In genomic region chr17:50125245-50125798, GRCm38 (mm10) we compare ENCODE assay signal across 15 mouse cellular contexts.
DNase-seq lines count a peak whose midpoint lies in the region; ATAC-seq and TF ChIP-seq lines count a peak whose summit lies in the region.
"Had no signal": no experiment of that assay in that cellular context is flagged by ENCODE, and none has a peak within 500 bp of the region (broad histone marks: within the 10 kb centered on the region; RNA-seq: fewer than 3 reads in every experiment).

No protein-coding gene starts in this region.

- no peak overlapping the region for H3K4me2 ChIP-seq in lung, embryonic 16.5 days (ENCODE audit: low read depth, low read length)
- H3K4me2 ChIP-seq: hindbrain, embryonic 14.5 days; lung, embryonic 14.5 days had no signal

- TF ChIP-seq EP300 in heart, adult 2 months (IDR thresholded peaks at IDR 0.05; ENCODE audit: insufficient read depth, low read depth, low read length): no peak

- H3K4me3 ChIP-seq in heart, adult 2 months: no peak overlapping the region
- no peak overlapping the region for H3K4me3 ChIP-seq in lung, embryonic 16.5 days (ENCODE audit: low read length)
- H3K4me3 ChIP-seq in lung, adult 2 months (replicated peaks; ENCODE audit: extremely low read depth, low read depth, low read length): no peak overlapping the region
- H3K4me3 ChIP-seq: megakaryocyte, embryonic 14.5 days had no signal

- no peaks in the 10 kb centered on the region; the same call in 1 of the 2 replicates for H3K79me2 ChIP-seq in heart, adult 2 months (replicated peaks; ENCODE audit: control insufficient read depth, insufficient read depth, low read length)

- H3K27me3 ChIP-seq in heart, adult 2 months (ENCODE audit: control insufficient read depth, insufficient read depth, low read length): no peaks in the 10 kb centered on the region
- H3K27me3 ChIP-seq in lung, embryonic 16.5 days (ENCODE audit: control insufficient read depth, insufficient read depth, low read depth, low read length): no peaks in the 10 kb centered on the region

- ATAC-seq in lung, embryonic 16.5 days (ENCODE audit: low read depth): no peak
- ATAC-seq in inflammation-experienced regulatory T-cells, adult 6 months: peak; percentile 64
- no peak for ATAC-seq in monocyte, adult 5-6 weeks (replicated peaks; ENCODE audit: insufficient number of reproducible peaks, low FRiP score, low TSS enrichment, poor library complexity, severe bottlenecking)
- ATAC-seq: intestine, postnatal 0 days had no signal

- H3K4me1 ChIP-seq in heart, adult 2 months (ENCODE audit: control insufficient read depth, insufficient read depth, low read length): peaks cover 50% of the 10 kb centered on the region
- peaks cover 3% of the 10 kb centered on the region; the same call in 1 of the 2 replicates for H3K4me1 ChIP-seq in lung, embryonic 16.5 days (replicated peaks; ENCODE audit: control insufficient read depth, insufficient read depth, low read length)
- peaks cover 11% of the 10 kb centered on the region for H3K4me1 ChIP-seq in lung, adult 2 months (ENCODE audit: control insufficient read depth, insufficient read depth, low read length)

- DNase-seq in heart, adult 2 months: no peak
- no peak for DNase-seq in heart, postnatal 14 days
- no peak for DNase-seq in lung, adult 2 months
- DNase-seq in thymus, postnatal 25 days: peak; percentile 50
- no peak for DNase-seq in Muller cell, postnatal 12 days (ENCODE audit: inconsistent ontology term)
- DNase-seq: adrenal gland, adult 8-10 months; cerebellum, postnatal 25 days; left cerebral cortex, postnatal 4 days had no signal

- H3K36me3 ChIP-seq in heart, adult 2 months (ENCODE audit: control insufficient read depth, insufficient read depth, low read length): peaks cover 44% of the 10 kb centered on the region
- H3K36me3 ChIP-seq in lung, embryonic 16.5 days (ENCODE audit: control insufficient read depth, insufficient read depth, low read length): no peaks in the 10 kb centered on the region

- H3K9ac ChIP-seq in heart, adult 2 months (ENCODE audit: low read depth, low read length): no peak overlapping the region
- H3K9ac ChIP-seq in lung, embryonic 16.5 days (ENCODE audit: low read length): no peak overlapping the region
- H3K9ac ChIP-seq: hindbrain, embryonic 14.5 days; lung, embryonic 14.5 days had no signal

- TF ChIP-seq POLR2A in heart, adult 2 months (IDR thresholded peaks at IDR 0.05; ENCODE audit: insufficient read depth, low read depth, low read length): no peak
- no peak for TF ChIP-seq POLR2A in lung, adult 2 months (IDR thresholded peaks at IDR 0.05; ENCODE audit: borderline replicate concordance, extremely low read depth, low read depth, low read length)

- TF ChIP-seq CTCF in heart, adult 2 months (IDR thresholded peaks at IDR 0.05): no peak
- TF ChIP-seq CTCF in lung, adult 2 months (IDR thresholded peaks at IDR 0.05; ENCODE audit: insufficient read depth, low read length): no peak

- intact Hi-C loops in heart, adult 2 months (cut with DNase I): no loop called here
- intact Hi-C loops in heart, postnatal 14 days (cut with DNase I): no loop called here

- H3K27ac ChIP-seq in heart, adult 2 months: peak overlapping the region; percentile 75
- H3K27ac ChIP-seq in lung, embryonic 16.5 days (ENCODE audit: low read length): 0 out of 2 replicates have a peak overlapping the region, but pooled peaks have one; percentile 40
- H3K27ac ChIP-seq: hindbrain, embryonic 14.5 days had no signal

- WGBS in heart, adult 2 months: 65% methylated on average over 3 of the region's 3 CpGs
- WGBS in lung, embryonic 16.5 days: 64% methylated on average over 3 of the region's 3 CpGs
- WGBS in lung, adult 2 months: 60% methylated on average over 3 of the region's 3 CpGs

- H3K9me3 ChIP-seq in lung, embryonic 16.5 days (ENCODE audit: control insufficient read depth, low read length): no peaks in the 10 kb centered on the region
- H3K9me3 ChIP-seq: megakaryocyte, embryonic 14.5 days had no signal
